Mouse (Mus musculus): Measurements from ENCODE around the gene Vwa5b2. TPM values are rescaled to one million over a fixed set of nuclear protein-coding genes. Genes with fewer than 3 reads are reported as not detected.

The Vwa5b2 gene
- polyA plus RNA-seq, 1 experiment from 2014 or later = 0.83 TPM

DNA sequence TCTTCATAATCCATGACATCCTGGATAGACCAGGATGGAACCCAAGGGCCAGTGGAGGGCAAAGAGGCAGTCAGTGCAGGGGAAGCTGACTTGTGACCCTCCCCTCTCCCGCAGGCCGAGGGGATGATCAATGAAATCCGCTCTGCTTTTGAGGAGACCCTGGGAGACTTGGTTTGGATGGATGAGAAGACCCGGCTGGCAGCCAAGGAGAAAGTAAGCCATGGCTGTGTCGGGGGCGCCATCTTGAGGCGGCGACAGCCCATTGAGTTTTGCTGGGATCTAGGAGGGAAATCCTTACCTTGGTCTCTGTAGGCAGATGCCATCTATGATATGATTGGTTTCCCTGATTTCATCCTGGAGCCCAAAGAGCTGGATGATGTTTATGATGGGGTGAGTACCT is 52.9 kb downstream of the Vwa5b2 start:
- Histone ChIP-seq H3K27ac (ENCODE audit: low read length) (no peak overlapping the region), H3K4me3 (ENCODE audit: low read depth, low read length) (no peak overlapping the region), H3K9ac (ENCODE audit: low read depth, low read length) (no peak overlapping the region), H3K27me3 (ENCODE audit: control insufficient read depth, insufficient read depth, low read depth, low read length) (no peaks in the 10 kb centered on the region; the same call in 1 of the 2 replicates), H3K4me2 (ENCODE audit: low read depth, low read length) (no peak overlapping the region), H3K4me1 (ENCODE audit: control insufficient read depth, low read depth, low read length) (no peaks in the 10 kb centered on the region), H3K9me3 (replicated peaks; ENCODE audit: control insufficient read depth, low read length) (no peaks in the 10 kb centered on the region), H3K36me3 (ENCODE audit: control insufficient read depth, insufficient read depth) (no peaks in the 10 kb centered on the region)
- WGBS (ENCODE audit: insufficient replicate concordance) = 3% methylated on average over 8 of the region's 8 CpGs
- ATAC-seq (ENCODE audit: low read depth) = no peak

DNA sequence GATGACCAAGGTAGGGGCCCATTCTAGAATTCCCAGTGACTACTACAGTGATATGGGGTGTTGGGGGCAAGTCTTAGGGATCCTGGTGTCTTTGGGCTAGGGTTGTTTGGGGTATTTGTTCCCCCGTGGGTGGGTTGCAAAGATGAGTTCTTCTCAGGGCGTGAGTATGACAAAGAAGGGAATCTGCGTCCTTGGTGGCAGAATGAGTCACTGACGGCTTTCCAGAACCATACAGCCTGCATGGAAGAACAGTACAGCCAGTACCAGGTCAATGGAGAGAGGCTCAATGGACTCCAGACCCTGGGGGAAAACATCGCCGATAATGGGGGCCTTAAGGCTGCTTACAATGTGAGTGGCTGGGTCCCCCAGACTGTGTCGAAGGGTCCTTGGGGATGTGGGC is 54.6 kb downstream of the Vwa5b2 start:
- no peak overlapping the region for H3K9ac ChIP-seq (ENCODE audit: low read depth, low read length)
- H3K9me3 ChIP-seq (replicated peaks; ENCODE audit: control insufficient read depth, low read length) = no peaks in the 10 kb centered on the region
- no peaks in the 10 kb centered on the region for H3K36me3 ChIP-seq (ENCODE audit: control insufficient read depth, insufficient read depth)
- no peak overlapping the region for H3K27ac ChIP-seq (ENCODE audit: low read length)
- H3K4me3 ChIP-seq (ENCODE audit: low read depth, low read length) = no peak overlapping the region
- H3K4me2 ChIP-seq (ENCODE audit: low read depth, low read length) = no peak overlapping the region
- no peaks in the 10 kb centered on the region for H3K4me1 ChIP-seq (ENCODE audit: control insufficient read depth, low read depth, low read length)
- no peak for ATAC-seq (ENCODE audit: low read depth)
- WGBS (ENCODE audit: insufficient replicate concordance) = 62% methylated on average over 7 of the region's 7 CpGs
- no peaks in the 10 kb centered on the region for H3K27me3 ChIP-seq (ENCODE audit: control insufficient read depth, insufficient read depth, low read depth, low read length)

DNA sequence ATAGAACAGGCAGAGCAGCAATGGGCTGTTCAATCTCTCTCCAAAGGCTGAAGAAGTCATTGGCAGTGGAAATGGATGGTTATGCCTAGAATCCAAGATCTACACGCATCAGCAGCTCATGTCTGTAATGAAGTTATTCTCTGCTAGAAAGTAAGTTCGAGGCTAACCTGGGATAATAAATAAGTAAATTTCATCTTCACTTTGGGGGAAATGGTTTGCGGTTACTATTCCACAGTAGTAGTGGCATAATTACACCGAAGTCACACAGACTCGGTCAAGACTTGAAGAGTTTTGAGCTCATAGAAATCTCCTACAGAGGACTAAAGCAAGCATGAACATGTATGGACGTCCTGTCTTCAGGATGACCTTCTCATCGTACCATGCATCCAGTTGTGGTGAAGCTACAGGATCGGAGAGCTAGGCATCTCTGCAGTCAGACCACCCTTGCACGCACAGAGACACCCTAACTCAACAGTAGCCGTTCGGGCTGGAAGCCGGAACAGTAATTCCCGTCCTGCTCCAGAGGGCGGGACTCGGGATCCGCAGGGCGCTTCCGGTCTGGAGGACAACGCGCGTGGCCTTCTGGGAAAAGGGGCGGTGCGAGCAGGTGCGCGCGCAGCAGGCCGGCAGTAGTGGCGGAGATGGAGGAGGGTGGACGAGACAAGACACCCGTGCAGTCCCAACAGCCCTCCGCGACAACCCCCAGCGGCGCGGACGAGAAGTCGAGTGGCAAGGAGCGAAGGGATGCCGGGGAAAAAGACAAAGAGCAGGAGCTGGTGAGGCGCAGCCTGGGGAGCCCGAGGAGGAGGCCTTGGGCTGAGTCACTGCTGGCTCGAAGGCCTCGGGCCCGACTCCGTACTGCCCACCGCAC is 62.0 kb downstream of the Vwa5b2 start, which contains the start of gene Psmd2:
Gene Psmd2 (plus strand): TSS at position 577 of the 871 bp plus-strand sequence.
- peak within 1 kb of the TSS; percentile 88 for H3K4me3 ChIP-seq (ENCODE audit: low read depth, low read length)
- WGBS (ENCODE audit: insufficient replicate concordance) = 1% methylated on average over 46 of the region's 46 CpGs
- peaks cover 14% of the 10 kb centered on the region for H3K36me3 ChIP-seq (ENCODE audit: control insufficient read depth, insufficient read depth)

DNA sequence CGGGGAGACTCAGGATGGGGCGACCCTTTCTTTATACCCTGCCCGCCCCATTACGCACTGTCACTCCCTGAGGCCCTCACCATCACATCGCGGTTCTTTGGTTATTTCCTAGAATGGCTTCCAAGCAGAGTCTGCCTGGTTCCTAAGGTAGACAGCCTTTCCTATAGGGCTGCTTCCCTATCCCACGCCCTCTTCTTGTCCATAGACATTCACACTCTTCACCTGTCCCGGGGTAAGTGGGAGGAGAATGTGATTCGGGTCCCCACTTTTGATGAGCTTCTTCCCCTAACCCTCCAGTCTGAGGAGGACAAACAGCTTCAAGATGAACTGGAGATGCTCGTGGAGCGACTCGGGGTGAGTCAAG is 62.7 kb downstream of the Vwa5b2 start:
- 7% methylated on average over 12 of the region's 12 CpGs for WGBS (ENCODE audit: insufficient replicate concordance)
- Histone ChIP-seq H3K27ac (ENCODE audit: low read length) (peak overlapping the region; percentile 69; the same call in 1 of the 2 replicates), H3K4me2 (ENCODE audit: low read depth, low read length) (peak overlapping the region; percentile 88), H3K27me3 (ENCODE audit: control insufficient read depth, insufficient read depth, low read depth, low read length) (no peaks in the 10 kb centered on the region), H3K36me3 (ENCODE audit: control insufficient read depth, insufficient read depth) (peaks cover 19% of the 10 kb centered on the region), H3K9ac (ENCODE audit: low read depth, low read length) (peak overlapping the region; percentile 86), H3K4me3 (ENCODE audit: low read depth, low read length) (peak overlapping the region; percentile 88), H3K9me3 (replicated peaks; ENCODE audit: control insufficient read depth, low read length) (no peaks in the 10 kb centered on the region), H3K4me1 (ENCODE audit: control insufficient read depth, low read depth, low read length) (peaks cover 17% of the 10 kb centered on the region)
- ATAC-seq (ENCODE audit: low read depth) = peak; percentile 33

More for the DNA sequence above, 62.0 kb downstream of the Vwa5b2 start, which contains the start of gene Psmd2:
- Histone ChIP-seq H3K27me3 (ENCODE audit: control insufficient read depth, insufficient read depth, low read depth, low read length) (no peaks in the 10 kb centered on the region), H3K4me1 (ENCODE audit: control insufficient read depth, low read depth, low read length) (peaks cover 17% of the 10 kb centered on the region), H3K9me3 (replicated peaks; ENCODE audit: control insufficient read depth, low read length) (no peaks in the 10 kb centered on the region), H3K27ac (ENCODE audit: low read length) (peak within 1 kb of the TSS; percentile 69), H3K4me2 (ENCODE audit: low read depth, low read length) (peak within 1 kb of the TSS; percentile 88), H3K9ac (ENCODE audit: low read depth, low read length) (peak within 1 kb of the TSS; percentile 86)
- ATAC-seq (ENCODE audit: low read depth) = peak; percentile 95

DNA sequence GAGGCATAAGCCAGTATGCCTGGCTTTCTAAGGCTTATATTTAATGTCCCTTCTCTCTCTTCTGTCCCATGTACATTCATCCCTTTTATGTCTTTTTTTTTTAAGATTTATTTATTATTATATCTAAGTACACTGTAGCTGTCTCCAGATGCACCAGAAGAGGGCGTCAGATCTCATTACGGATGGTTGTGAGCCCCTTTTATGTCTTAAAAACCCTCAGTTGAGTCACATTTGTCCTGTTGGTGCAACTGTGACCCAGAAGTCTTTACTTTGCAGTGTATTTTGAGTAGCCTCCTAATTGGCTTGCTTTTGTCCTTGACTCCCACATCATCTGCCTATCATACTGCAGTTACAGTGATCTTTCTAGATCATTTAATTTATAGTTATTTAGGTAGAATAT is 64.0 kb downstream of the Vwa5b2 start:
- no peak for ATAC-seq (ENCODE audit: low read depth)
- no peaks in the 10 kb centered on the region for H3K9me3 ChIP-seq (replicated peaks; ENCODE audit: control insufficient read depth, low read length)
- no peak overlapping the region for H3K27ac ChIP-seq (ENCODE audit: low read length)
- H3K4me2 ChIP-seq (ENCODE audit: low read depth, low read length) = no peak overlapping the region
- peaks cover 30% of the 10 kb centered on the region for H3K36me3 ChIP-seq (ENCODE audit: control insufficient read depth, insufficient read depth)
- 47% methylated on average over 2 of the region's 2 CpGs for WGBS (ENCODE audit: insufficient replicate concordance)
- H3K27me3 ChIP-seq (ENCODE audit: control insufficient read depth, insufficient read depth, low read depth, low read length) = no peaks in the 10 kb centered on the region
- H3K9ac ChIP-seq (ENCODE audit: low read depth, low read length) = no peak overlapping the region
- H3K4me1 ChIP-seq (ENCODE audit: control insufficient read depth, low read depth, low read length) = peaks cover 17% of the 10 kb centered on the region
- no peak overlapping the region for H3K4me3 ChIP-seq (ENCODE audit: low read depth, low read length)

MicroRNAs within 50 kb of the gene (microRNA counts, 519-probe panel; counts per million panel counts)
- 2,585 counts per million, percentile 69 among the panel's probes with 10 or more counts for microRNA mmu-miR-1224

Small RNAs within 50 kb of the gene (microRNA-seq; reads per million reads assigned to microRNA genes)
- gene Mir1224 = 2.7 reads per million, percentile 6 among the genes with 10 or more reads in this experiment

Other genes with a start within 250 kb of the Vwa5b2 start
- gene Abcc5, start 163.1 kb upstream of the Vwa5b2 start, polyA plus RNA-seq (2015; fragmentation: Nextera tagmentation; extraction: Ambion mirVana) = 19.3 and 20.5 TPM in 2 replicates
- 41.0 and 44.0 TPM in 2 replicates for gene Eif2b5, start 90.7 kb upstream of the Vwa5b2 start, polyA plus RNA-seq (2015; fragmentation: Nextera tagmentation; extraction: Ambion mirVana)
- gene Dvl3, start 72.5 kb upstream of the Vwa5b2 start, polyA plus RNA-seq (2015; fragmentation: Nextera tagmentation; extraction: Ambion mirVana) = 3.7 and 5.3 TPM in 2 replicates
- 388 and 409 TPM in 2 replicates for gene Ap2m1, start 54.0 kb upstream of the Vwa5b2 start, polyA plus RNA-seq (2015; fragmentation: Nextera tagmentation; extraction: Ambion mirVana)
- gene Abcf3, start 40.9 kb upstream of the Vwa5b2 start, polyA plus RNA-seq (2015; fragmentation: Nextera tagmentation; extraction: Ambion mirVana) = 24.6 and 25.8 TPM in 2 replicates
- 13.0 and 15.0 TPM in 2 replicates for gene Eef1akmt4, start 22.1 kb downstream of the Vwa5b2 start, polyA plus RNA-seq (2015; fragmentation: Nextera tagmentation; extraction: Ambion mirVana)
- gene Gm49333, start 22.1 kb downstream of the Vwa5b2 start, polyA plus RNA-seq (2015; fragmentation: Nextera tagmentation; extraction: Ambion mirVana) = not detected in 2 replicates
- gene Alg3, start 22.3 kb downstream of the Vwa5b2 start, polyA plus RNA-seq (2015; fragmentation: Nextera tagmentation; extraction: Ambion mirVana) = 17.7 and 18.5 TPM in 2 replicates
- gene Camk2n2, start 31.8 kb downstream of the Vwa5b2 start, polyA plus RNA-seq (2015; fragmentation: Nextera tagmentation; extraction: Ambion mirVana) = 0.15 and 0.18 TPM in 2 replicates
- gene Ece2, start 40.4 kb downstream of the Vwa5b2 start, polyA plus RNA-seq (2015; fragmentation: Nextera tagmentation; extraction: Ambion mirVana) = 0.09 and 0.15 TPM in 2 replicates
- 159 and 170 TPM in 2 replicates for gene Psmd2, start 62.2 kb downstream of the Vwa5b2 start, polyA plus RNA-seq (2015; fragmentation: Nextera tagmentation; extraction: Ambion mirVana)
- 80.9 and 89.4 TPM in 2 replicates for gene Eif4g1, start 78.8 kb downstream of the Vwa5b2 start, polyA plus RNA-seq (2015; fragmentation: Nextera tagmentation; extraction: Ambion mirVana)
- gene Fam131a, start 103.8 kb downstream of the Vwa5b2 start, polyA plus RNA-seq (2015; fragmentation: Nextera tagmentation; extraction: Ambion mirVana) = 1.4 and 2.3 TPM in 2 replicates
- 27.7 and 31.6 TPM in 2 replicates for gene Polr2h, start 128.2 kb downstream of the Vwa5b2 start, polyA plus RNA-seq (2015; fragmentation: Nextera tagmentation; extraction: Ambion mirVana)
- gene Clcn2, start 128.3 kb downstream of the Vwa5b2 start, polyA plus RNA-seq (2015; fragmentation: Nextera tagmentation; extraction: Ambion mirVana) = 9.7 and 11.5 TPM in 2 replicates
- gene Chrd, start 143.7 kb downstream of the Vwa5b2 start, polyA plus RNA-seq (2015; fragmentation: Nextera tagmentation; extraction: Ambion mirVana) = 0.32 and 0.39 TPM in 2 replicates
- 5.1 and 6.1 TPM in 2 replicates for gene Thpo, start 145.0 kb downstream of the Vwa5b2 start, polyA plus RNA-seq (2015; fragmentation: Nextera tagmentation; extraction: Ambion mirVana)